16 mouse cellular contexts compared by ENCODE assay signal in genomic region chr12:98501528-98502280, GRCm38 (mm10).
DNase-seq lines count a peak whose midpoint lies in the region; ATAC-seq lines count a peak whose summit lies in the region.
"Had no signal": no experiment of that assay in that cellular context is flagged by ENCODE, and none has a peak within 500 bp of the region (broad histone marks: within the 10 kb centered on the region; RNA-seq: fewer than 3 reads in every experiment).

No protein-coding gene starts in this region.

- 0 out of 2 replicates have a peak, but pooled peaks have one; percentile 21 for ATAC-seq in hindbrain, embryonic 11.5 days (ENCODE audit: low FRiP score)
- peak; percentile 39; the same call in 1 of the 2 replicates for ATAC-seq in hindbrain, embryonic 12.5 days (ENCODE audit: low FRiP score)
- ATAC-seq in liver, embryonic 15.5 days (ENCODE audit: insufficient read depth) = peak; percentile 54
- ATAC-seq in neural tube, embryonic 13.5 days (ENCODE audit: low read depth) = peak; percentile 36

- H3K4me1 ChIP-seq in hindbrain, embryonic 11.5 days (replicated peaks; ENCODE audit: control insufficient read depth, insufficient read depth, low read length) = no peaks in the 10 kb centered on the region
- peaks cover 6% of the 10 kb centered on the region for H3K4me1 ChIP-seq in hindbrain, embryonic 10.5 days (replicated peaks)
- peaks cover 17% of the 10 kb centered on the region for H3K4me1 ChIP-seq in hindbrain, embryonic 12.5 days
- H3K4me1 ChIP-seq in liver, embryonic 15.5 days (replicated peaks) = no peaks in the 10 kb centered on the region
- H3K4me1 ChIP-seq in neural tube, embryonic 13.5 days (replicated peaks) = peaks cover 26% of the 10 kb centered on the region
- H3K4me1 ChIP-seq: embryonic facial prominence, embryonic 13.5 days; limb, embryonic 15.5 days; megakaryocyte, embryonic 14.5 days had no signal

- DNase-seq in hindbrain, embryonic 11.5 days (ENCODE audit: low spot score) = no peak
- DNase-seq in hindbrain, embryonic 10.5 days (ENCODE audit: low spot score) = no peak
- no peak for DNase-seq in kidney, postnatal 4 days
- DNase-seq in adrenal gland, postnatal 4 days (ENCODE audit: low spot score in 2 of 2) = no peak
- DNase-seq: adrenal gland, adult 8-10 months; cerebellum, adult 11-12 months; kidney, adult 8-10 months; lung, postnatal 14 days; right cerebral cortex, postnatal 25 days; thymus, postnatal 4 days had no signal

- WGBS in hindbrain, embryonic 11.5 days = 81% methylated on average over 11 of the region's 11 CpGs
- WGBS in hindbrain, embryonic 10.5 days = 85% methylated on average over 11 of the region's 11 CpGs
- WGBS in hindbrain, embryonic 12.5 days = 70% methylated on average over 11 of the region's 11 CpGs
- WGBS in liver, embryonic 15.5 days (ENCODE audit: insufficient replicate concordance) = 61% methylated on average over 11 of the region's 11 CpGs
- 44% methylated on average over 11 of the region's 11 CpGs for WGBS in neural tube, embryonic 13.5 days

- H3K9me3 ChIP-seq in hindbrain, embryonic 11.5 days (ENCODE audit: control insufficient read depth, low read length) = no peaks in the 10 kb centered on the region
- no peaks in the 10 kb centered on the region for H3K9me3 ChIP-seq in hindbrain, embryonic 10.5 days
- H3K9me3 ChIP-seq in hindbrain, embryonic 12.5 days (replicated peaks) = no peaks in the 10 kb centered on the region
- H3K9me3 ChIP-seq in liver, embryonic 15.5 days (replicated peaks) = no peaks in the 10 kb centered on the region
- H3K9me3 ChIP-seq in neural tube, embryonic 13.5 days = no peaks in the 10 kb centered on the region
- H3K9me3 ChIP-seq: embryonic facial prominence, embryonic 13.5 days; limb, embryonic 15.5 days had no signal

- no peaks in the 10 kb centered on the region for H3K36me3 ChIP-seq in hindbrain, embryonic 11.5 days (ENCODE audit: control insufficient read depth, insufficient read depth, low read length)
- peaks cover 27% of the 10 kb centered on the region for H3K36me3 ChIP-seq in hindbrain, embryonic 10.5 days
- H3K36me3 ChIP-seq in hindbrain, embryonic 12.5 days = 0 out of 2 replicates have a peak, but pooled peaks cover 6% of the 10 kb centered on the region
- H3K36me3 ChIP-seq in liver, embryonic 15.5 days (replicated peaks) = no peaks in the 10 kb centered on the region
- 0 out of 2 replicates have a peak, but pooled peaks cover 2% of the 10 kb centered on the region for H3K36me3 ChIP-seq in neural tube, embryonic 13.5 days
- H3K36me3 ChIP-seq: embryonic facial prominence, embryonic 13.5 days; limb, embryonic 15.5 days had no signal

- H3K27me3 ChIP-seq in hindbrain, embryonic 11.5 days (ENCODE audit: control insufficient read depth, insufficient read depth, low read length) = no peaks in the 10 kb centered on the region
- no peaks in the 10 kb centered on the region for H3K27me3 ChIP-seq in hindbrain, embryonic 10.5 days (ENCODE audit: insufficient read depth, poor library complexity, severe bottlenecking)
- H3K27me3 ChIP-seq in hindbrain, embryonic 12.5 days = no peaks in the 10 kb centered on the region
- no peaks in the 10 kb centered on the region for H3K27me3 ChIP-seq in liver, embryonic 15.5 days
- H3K27me3 ChIP-seq in neural tube, embryonic 13.5 days = no peaks in the 10 kb centered on the region
- H3K27me3 ChIP-seq: embryonic facial prominence, embryonic 13.5 days; limb, embryonic 15.5 days; megakaryocyte, embryonic 14.5 days had no signal

- H3K27ac ChIP-seq in hindbrain, embryonic 11.5 days (ENCODE audit: low read depth, low read length) = 0 out of 2 replicates have a peak overlapping the region, but pooled peaks have one; percentile 36
- no peak overlapping the region for H3K27ac ChIP-seq in hindbrain, embryonic 10.5 days
- peak overlapping the region; percentile 30; the same call in 1 of the 2 replicates for H3K27ac ChIP-seq in hindbrain, embryonic 12.5 days
- no peak overlapping the region for H3K27ac ChIP-seq in liver, embryonic 15.5 days (replicated peaks)
- peak overlapping the region; percentile 73 for H3K27ac ChIP-seq in neural tube, embryonic 13.5 days (replicated peaks)
- H3K27ac ChIP-seq: embryonic facial prominence, embryonic 13.5 days; limb, embryonic 15.5 days had no signal

- H3K4me2 ChIP-seq in hindbrain, embryonic 11.5 days (replicated peaks; ENCODE audit: low read depth, low read length) = no peak overlapping the region
- no peak overlapping the region for H3K4me2 ChIP-seq in hindbrain, embryonic 12.5 days (replicated peaks)
- H3K4me2 ChIP-seq in liver, embryonic 15.5 days = no peak overlapping the region
- H3K4me2 ChIP-seq in neural tube, embryonic 13.5 days = no peak overlapping the region
- H3K4me2 ChIP-seq: embryonic facial prominence, embryonic 13.5 days; limb, embryonic 15.5 days had no signal

- no peak overlapping the region for H3K9ac ChIP-seq in hindbrain, embryonic 11.5 days (ENCODE audit: low read depth, low read length)
- no peak overlapping the region for H3K9ac ChIP-seq in hindbrain, embryonic 12.5 days
- no peak overlapping the region for H3K9ac ChIP-seq in liver, embryonic 15.5 days
- no peak overlapping the region for H3K9ac ChIP-seq in neural tube, embryonic 13.5 days
- H3K9ac ChIP-seq: embryonic facial prominence, embryonic 13.5 days; limb, embryonic 15.5 days had no signal

- no peak overlapping the region for H3K4me3 ChIP-seq in hindbrain, embryonic 11.5 days (ENCODE audit: low read depth, low read length)
- H3K4me3 ChIP-seq in hindbrain, embryonic 10.5 days = no peak overlapping the region
- no peak overlapping the region for H3K4me3 ChIP-seq in hindbrain, embryonic 12.5 days
- H3K4me3 ChIP-seq in liver, embryonic 15.5 days (replicated peaks) = no peak overlapping the region
- H3K4me3 ChIP-seq in neural tube, embryonic 13.5 days = no peak overlapping the region
- H3K4me3 ChIP-seq: embryonic facial prominence, embryonic 13.5 days; limb, embryonic 15.5 days; megakaryocyte, embryonic 14.5 days had no signal

Comparison
In these comparisons a context has a peak if more than half of its experiments do, and no peak if none do; other contexts are left out.
1. H3K27ac ChIP-seq: peak in hindbrain, embryonic 11.5 days (single experiment), hindbrain, embryonic 12.5 days (single experiment) and neural tube, embryonic 13.5 days (single experiment); none in hindbrain, embryonic 10.5 days (single experiment) and liver, embryonic 15.5 days (single experiment).
2. Peak in every context shown above with its lines, with median percentiles within 50 percentile points of each other: ATAC-seq.